Mouse (Mus musculus) hindbrain, embryonic 14.5 days (tissue): ENCODE measurements at regions not wholly inside any gene's neighbourhood (a gene's known extent, or its start where the extent isn't known, plus 50 kb on each side); places are given as distances from the start of the nearest gene placed in this dataset.

Source experiments
- ATAC-seq: fragments of 200-750 bp; cut with Nextera tagmentation; 2 replicates; pipeline ENCODE4 v1.8.0; 2017; ENCODE audit warnings: moderate number of reproducible peaks, mild to moderate bottlenecking, moderate TSS enrichment, moderate library complexity; ENCODE audit not compliant: low FRiP score
- DNase-seq: peaks from one replicate; pipeline ENCODE4 v3.0.0-alpha.2; 2015; ENCODE audit warnings: low spot score
- H3K27ac ChIP-seq: fragments of 300-500 bp; sonication (generic); 2 replicates; pipeline ENCODE4 v1.5.1; 2014; ENCODE audit warnings: mild to moderate bottlenecking, moderate library complexity
- H3K27me3 ChIP-seq: fragments of 300-500 bp; sonication (generic); 2 replicates; pipeline ENCODE4 v1.6.1; 2014; ENCODE audit warnings: mild to moderate bottlenecking, low read length, mixed read lengths; ENCODE audit not compliant: control insufficient read depth, insufficient read depth
- H3K36me3 ChIP-seq: fragments of 300-500 bp; sonication (generic); replicated peaks from 2 replicates; pipeline ENCODE4 v1.6.1; 2014; ENCODE audit not compliant: control insufficient read depth, insufficient read depth
- H3K4me1 ChIP-seq: fragments of 300-500 bp; sonication (generic); replicated peaks from 2 replicates; pipeline ENCODE4 v1.6.1; 2014; ENCODE audit warnings: antibody characterized with exemption, low read length, mixed read lengths; ENCODE audit not compliant: control insufficient read depth, insufficient read depth
- H3K4me2 ChIP-seq: fragments of 300-500 bp; sonication (generic); replicated peaks from 2 replicates; pipeline ENCODE4 v1.6.1; 2014; ENCODE audit warnings: mild to moderate bottlenecking, moderate library complexity
- H3K4me3 ChIP-seq: fragments of 300-500 bp; sonication (generic); replicated peaks from 2 replicates; pipeline ENCODE4 v1.5.1; 2014; ENCODE audit warnings: mild to moderate bottlenecking, low read length
- H3K9ac ChIP-seq: fragments of 300-500 bp; sonication (generic); 2 replicates; pipeline ENCODE4 v1.6.1; 2014
- H3K9me3 ChIP-seq: fragments of 300-500 bp; sonication (generic); 2 replicates; pipeline ENCODE4 v1.6.1; 2016; ENCODE audit warnings: low read length; ENCODE audit not compliant: control insufficient read depth
- whole genome bisulfite sequencing: fragments of 180-500 bp; shearing (Covaris S2); extraction: QIAGEN DNeasy Blood & Tissue Kit; methylation state at CpG from one replicate; pipeline ENCODE4 v1.1.7; 2014; 5-methylcytosine and 5-hydroxymethylcytosine counted together

- no peaks in the 10 kb centered on the region for H3K9me3 ChIP-seq
- no peak overlapping the region; the same call in 1 of the 2 replicates for H3K4me2 ChIP-seq
- H3K9ac ChIP-seq: no peak overlapping the region
- no peaks in the 10 kb centered on the region for H3K36me3 ChIP-seq
- no peak overlapping the region for H3K27ac ChIP-seq
- DNase-seq: no peak
- no peak for ATAC-seq
- 25% methylated on average over 10 of the region's 12 CpGs for WGBS
- no peak overlapping the region for H3K4me3 ChIP-seq
- no peaks in the 10 kb centered on the region for H3K27me3 ChIP-seq
- no peaks in the 10 kb centered on the region for H3K4me1 ChIP-seq
Observed at GRCm38 (mm10) chr13:112185116-112185515, 103.1 kb upstream of the Ankrd55 start.

GRCm38 (mm10) chr13:112187226-112187625 is 101.0 kb upstream of the Ankrd55 start:
- no peak overlapping the region for H3K4me3 ChIP-seq
- no peaks in the 10 kb centered on the region for H3K9me3 ChIP-seq
- H3K4me1 ChIP-seq: peaks cover under 1% of the 10 kb centered on the region; the same call in 1 of the 2 replicates
- no peaks in the 10 kb centered on the region for H3K36me3 ChIP-seq
- H3K27ac ChIP-seq: no peak overlapping the region
- ATAC-seq (no peak), DNase-seq (no peak)
- H3K4me2 ChIP-seq: no peak overlapping the region
- no peaks in the 10 kb centered on the region for H3K27me3 ChIP-seq
- H3K9ac ChIP-seq: no peak overlapping the region
- WGBS: 62% methylated on average over 3 of the region's 3 CpGs

- no peaks in the 10 kb centered on the region for H3K9me3 ChIP-seq
- no peak overlapping the region for H3K4me2 ChIP-seq
- 75% methylated on average over 7 of the region's 7 CpGs for WGBS
- no peak overlapping the region for H3K9ac ChIP-seq
- DNase-seq: no peak
- no peaks in the 10 kb centered on the region for H3K27me3 ChIP-seq
- no peak overlapping the region for H3K27ac ChIP-seq
- H3K4me3 ChIP-seq: no peak overlapping the region
- ATAC-seq: no peak
- peaks cover 4% of the 10 kb centered on the region; the same call in 1 of the 2 replicates for H3K4me1 ChIP-seq
- no peaks in the 10 kb centered on the region for H3K36me3 ChIP-seq
Observed at GRCm38 (mm10) chr13:112188313-112188712, 99.9 kb upstream of the Ankrd55 start.

- Histone ChIP-seq H3K9ac (no peak overlapping the region), H3K4me1 (peaks cover 4% of the 10 kb centered on the region; the same call in 1 of the 2 replicates), H3K4me2 (no peak overlapping the region), H3K4me3 (no peak overlapping the region), H3K36me3 (no peaks in the 10 kb centered on the region), H3K27me3 (no peaks in the 10 kb centered on the region), H3K9me3 (no peaks in the 10 kb centered on the region), H3K27ac (no peak overlapping the region)
- 90% methylated on average over 18 of the region's 18 CpGs for WGBS
- ATAC-seq (no peak), DNase-seq (no peak)
Observed at GRCm38 (mm10) chr13:112188741-112189476, 99.3 kb upstream of the Ankrd55 start.

- H3K27me3 ChIP-seq: no peaks in the 10 kb centered on the region
- DNase-seq (no peak), ATAC-seq (no peak)
- peaks cover 4% of the 10 kb centered on the region; the same call in 1 of the 2 replicates for H3K4me1 ChIP-seq
- no peaks in the 10 kb centered on the region for H3K9me3 ChIP-seq
- H3K4me2 ChIP-seq: no peak overlapping the region
- WGBS: 46% methylated on average over 5 of the region's 5 CpGs
- no peaks in the 10 kb centered on the region for H3K36me3 ChIP-seq
- H3K9ac ChIP-seq: no peak overlapping the region
- H3K4me3 ChIP-seq: no peak overlapping the region
- H3K27ac ChIP-seq: no peak overlapping the region
Observed at GRCm38 (mm10) chr13:112189605-112190004, 98.6 kb upstream of the Ankrd55 start.

GRCm38 (mm10) chr13:112192192-112192905 is 95.9 kb upstream of the Ankrd55 start:
- H3K4me2 ChIP-seq: no peak overlapping the region
- DNase-seq (no peak), ATAC-seq (no peak)
- H3K27me3 ChIP-seq: no peaks in the 10 kb centered on the region
- no peaks in the 10 kb centered on the region for H3K36me3 ChIP-seq
- H3K9me3 ChIP-seq: no peaks in the 10 kb centered on the region
- no peak overlapping the region for H3K4me3 ChIP-seq
- no peak overlapping the region for H3K9ac ChIP-seq
- no peak overlapping the region for H3K27ac ChIP-seq
- 39% methylated on average over 9 of the region's 9 CpGs for WGBS
- peaks cover 4% of the 10 kb centered on the region; the same call in 1 of the 2 replicates for H3K4me1 ChIP-seq

GRCm38 (mm10) chr13:112193676-112194075 is 94.6 kb upstream of the Ankrd55 start:
- 63% methylated on average over 5 of the region's 5 CpGs for WGBS
- Histone ChIP-seq H3K36me3 (no peaks in the 10 kb centered on the region), H3K9ac (no peak overlapping the region), H3K4me2 (no peak overlapping the region), H3K27ac (no peak overlapping the region), H3K4me1 (peaks cover 4% of the 10 kb centered on the region; the same call in 1 of the 2 replicates), H3K27me3 (no peaks in the 10 kb centered on the region), H3K4me3 (no peak overlapping the region), H3K9me3 (no peaks in the 10 kb centered on the region)
- DNase-seq: no peak
- no peak for ATAC-seq

- ATAC-seq (no peak), DNase-seq (no peak)
Observed at GRCm38 (mm10) chr13:112194991-112195390, 93.3 kb upstream of the Ankrd55 start.

GRCm38 (mm10) chr13:112196789-112197188 is 91.5 kb upstream of the Ankrd55 start:
- peaks cover 4% of the 10 kb centered on the region; the same call in 1 of the 2 replicates for H3K4me1 ChIP-seq
- DNase-seq (no peak), ATAC-seq (no peak)
- no peak overlapping the region for H3K4me3 ChIP-seq
- no peak overlapping the region for H3K9ac ChIP-seq
- WGBS: 11% methylated on average over 13 of the region's 13 CpGs
- peak overlapping the region; percentile 28; the same call in 1 of the 2 replicates for H3K4me2 ChIP-seq
- no peak overlapping the region for H3K27ac ChIP-seq
- H3K27me3 ChIP-seq: no peaks in the 10 kb centered on the region
- no peaks in the 10 kb centered on the region for H3K9me3 ChIP-seq
- no peaks in the 10 kb centered on the region for H3K36me3 ChIP-seq

More at GRCm38 (mm10) chr13:112194991-112195390, 93.3 kb upstream of the Ankrd55 start:
- Histone ChIP-seq H3K9ac (no peak overlapping the region), H3K4me3 (no peak overlapping the region), H3K36me3 (no peaks in the 10 kb centered on the region), H3K9me3 (no peaks in the 10 kb centered on the region), H3K27ac (no peak overlapping the region), H3K4me1 (peaks cover 4% of the 10 kb centered on the region; the same call in 1 of the 2 replicates), H3K27me3 (no peaks in the 10 kb centered on the region), H3K4me2 (no peak overlapping the region)
- WGBS: 79% methylated on average over 5 of the region's 5 CpGs
